Mouse (Mus musculus) cortical plate, adult 2 months (tissue): ENCODE results near the gene Sumf1.

ENCODE experiments used
- CTCF ChIP-seq: fragments of 200-500 bp; IDR thresholded peaks from 2 replicates; pipeline ENCODE4 v1.5.1; 2011; ENCODE audit warnings: mild to moderate bottlenecking, control low read depth, low read length; ENCODE audit not compliant: insufficient read depth; ENCODE audit errors: extremely low read depth
- POLR2A ChIP-seq: fragments of 200-500 bp; IDR thresholded peaks from 2 replicates; pipeline ENCODE4 v1.6.1; 2011; ENCODE audit warnings: mild to moderate bottlenecking, low read length, control low read depth; ENCODE audit not compliant: insufficient read depth; ENCODE audit errors: extremely low read depth

- TF ChIP-seq POLR2A: no peak
- TF ChIP-seq CTCF: no peak
Observed at GRCm38 (mm10) chr6:108224361-108224760, 39.0 kb upstream of the Sumf1 start.
